Mouse (Mus musculus) neural tube, embryonic 14.5 days (tissue): ENCODE measurements around the gene Qtrt2. TPM values are rescaled to one million over a fixed set of nuclear protein-coding genes. Genes with fewer than 3 reads are reported as not detected.
A peak's percentile ranks its signal among the peaks of the same experiment; 100 is the strongest.

Experiments
- ATAC-seq: fragments of 200-750 bp; cut with Nextera tagmentation; 2 replicates; pipeline ENCODE4 v1.8.0; 2017; ENCODE audit warnings: low read depth, mild to moderate bottlenecking, moderate TSS enrichment, moderate library complexity
- H3K27ac ChIP-seq: fragments of 300-500 bp; sonication (generic); 2 replicates; pipeline ENCODE4 v1.5.1; 2014; ENCODE audit warnings: low read depth, mild to moderate bottlenecking, control low read depth, low read length, moderate library complexity, mixed read lengths
- H3K27me3 ChIP-seq: fragments of 300-500 bp; sonication (generic); 2 replicates; pipeline ENCODE4 v1.6.1; 2014; ENCODE audit warnings: low read length; ENCODE audit not compliant: control insufficient read depth, insufficient read depth
- H3K36me3 ChIP-seq: fragments of 300-500 bp; sonication (generic); 2 replicates; pipeline ENCODE4 v1.6.1; 2014; ENCODE audit warnings: low read length, mixed read lengths; ENCODE audit not compliant: control insufficient read depth, insufficient read depth
- H3K4me1 ChIP-seq: fragments of 300-500 bp; sonication (generic); 2 replicates; pipeline ENCODE4 v1.6.1; 2014; ENCODE audit warnings: low read length; ENCODE audit not compliant: control insufficient read depth, insufficient read depth
- H3K4me2 ChIP-seq: fragments of 300-500 bp; sonication (generic); 2 replicates; pipeline ENCODE4 v1.6.1; 2014; ENCODE audit warnings: mild to moderate bottlenecking, low read depth, low read length, control low read depth
- H3K4me3 ChIP-seq: fragments of 300-500 bp; sonication (generic); 2 replicates; pipeline ENCODE4 v1.5.1; 2014; ENCODE audit warnings: low read depth, low read length, control low read depth, mixed read lengths
- H3K9ac ChIP-seq: fragments of 300-500 bp; sonication (generic); replicated peaks from 2 replicates; pipeline ENCODE4 v1.6.1; 2014; ENCODE audit warnings: low read depth, mild to moderate bottlenecking, control low read depth, low read length, mixed read lengths
- H3K9me3 ChIP-seq: fragments of 300-500 bp; sonication (generic); 2 replicates; pipeline ENCODE4 v1.6.1; 2016; ENCODE audit warnings: low read length; ENCODE audit not compliant: control insufficient read depth
- WGBS: fragments of 180-500 bp; shearing (Covaris S2); extraction: QIAGEN DNeasy Blood & Tissue Kit; methylation state at CpG from one replicate; pipeline ENCODE4 v1.1.7; 2014; 5-methylcytosine and 5-hydroxymethylcytosine counted together
- polyA plus RNA-seq: library from polyadenylated mRNA; unstranded; fragments of >200 nt; fragmentation: Nextera tagmentation; extraction: Ambion mirVana; gene quantifications from 2 replicates; pipeline ENCODE4 v1.2.1, GENCODE M21; 2014

Gene Qtrt2
- polyA plus RNA-seq, 1 experiment from 2014 or later, result 24.8 TPM

GRCm38 (mm10) chr16:43908881-43909280, 17.7 kb downstream of the Qtrt2 start:
- Histone ChIP-seq H3K4me2 (no peak overlapping the region), H3K4me3 (no peak overlapping the region), H3K36me3 (no peaks in the 10 kb centered on the region), H3K4me1 (no peaks in the 10 kb centered on the region), H3K27ac (no peak overlapping the region), H3K27me3 (no peaks in the 10 kb centered on the region), H3K9ac (no peak overlapping the region), H3K9me3 (no peaks in the 10 kb centered on the region)
- WGBS, result 85% methylated on average over 2 of the region's 2 CpGs
- no peak for ATAC-seq

DNA sequence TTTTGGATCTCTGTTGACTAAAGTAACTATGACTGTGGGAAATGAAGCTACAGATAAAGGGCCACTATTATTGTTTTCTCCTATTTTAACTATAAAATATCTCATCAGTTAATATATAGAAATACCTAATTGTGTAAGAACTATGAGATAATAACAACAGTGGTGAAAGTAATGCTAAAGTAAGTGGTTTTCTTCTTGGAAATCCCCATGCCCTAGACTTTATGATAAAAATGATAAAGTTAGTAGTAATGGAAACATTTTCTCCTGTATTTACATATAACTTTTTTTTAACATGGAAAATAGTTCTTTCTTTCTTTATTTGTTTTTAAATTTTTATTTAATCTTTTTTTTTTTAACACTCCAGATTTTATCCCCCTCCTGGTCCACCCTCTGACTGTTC, 26.0 kb downstream of the Qtrt2 start:
- Histone ChIP-seq H3K4me1 (no peaks in the 10 kb centered on the region), H3K9ac (no peak overlapping the region), H3K27me3 (no peaks in the 10 kb centered on the region), H3K36me3 (no peaks in the 10 kb centered on the region), H3K9me3 (no peaks in the 10 kb centered on the region), H3K4me2 (no peak overlapping the region), H3K4me3 (no peak overlapping the region), H3K27ac (no peak overlapping the region)
- no peak for ATAC-seq

- H3K4me1 ChIP-seq, result no peaks in the 10 kb centered on the region
- H3K27ac ChIP-seq, result no peak overlapping the region
- H3K9ac ChIP-seq, result no peak overlapping the region
- no peaks in the 10 kb centered on the region for H3K27me3 ChIP-seq
- H3K4me3 ChIP-seq, result no peak overlapping the region
- H3K9me3 ChIP-seq, result no peaks in the 10 kb centered on the region
- no peak for ATAC-seq
- no peaks in the 10 kb centered on the region for H3K36me3 ChIP-seq
- H3K4me2 ChIP-seq, result no peak overlapping the region
- 94% methylated on average over 4 of the region's 4 CpGs for whole genome bisulfite sequencing
These were observed 26.5 kb downstream of the Qtrt2 start for GRCm38 (mm10) chr16:43900138-43900537.

- H3K27me3 ChIP-seq, result no peaks in the 10 kb centered on the region
- ATAC-seq, result no peak
- H3K27ac ChIP-seq, result no peak overlapping the region
- 89% methylated on average over 8 of the region's 8 CpGs for WGBS
- H3K9ac ChIP-seq, result no peak overlapping the region
- no peaks in the 10 kb centered on the region for H3K36me3 ChIP-seq
- no peak overlapping the region for H3K4me3 ChIP-seq
- no peak overlapping the region for H3K4me2 ChIP-seq
- H3K9me3 ChIP-seq, result no peaks in the 10 kb centered on the region
- no peaks in the 10 kb centered on the region for H3K4me1 ChIP-seq
These were observed 32.1 kb downstream of the Qtrt2 start for GRCm38 (mm10) chr16:43894501-43894900.

- no peak for ATAC-seq
- H3K4me3 ChIP-seq, result no peak overlapping the region
- H3K27ac ChIP-seq, result no peak overlapping the region
- 86% methylated on average over 4 of the region's 4 CpGs for WGBS
- H3K36me3 ChIP-seq, result no peaks in the 10 kb centered on the region
- H3K4me1 ChIP-seq, result peaks cover 10% of the 10 kb centered on the region
- no peak overlapping the region for H3K9ac ChIP-seq
- no peaks in the 10 kb centered on the region for H3K9me3 ChIP-seq
- H3K4me2 ChIP-seq, result peak overlapping the region; percentile 66; the same call in 1 of the 2 replicates
- no peaks in the 10 kb centered on the region for H3K27me3 ChIP-seq
These were observed 35.8 kb downstream of the Qtrt2 start for GRCm38 (mm10) chr16:43890747-43891336.

DNA sequence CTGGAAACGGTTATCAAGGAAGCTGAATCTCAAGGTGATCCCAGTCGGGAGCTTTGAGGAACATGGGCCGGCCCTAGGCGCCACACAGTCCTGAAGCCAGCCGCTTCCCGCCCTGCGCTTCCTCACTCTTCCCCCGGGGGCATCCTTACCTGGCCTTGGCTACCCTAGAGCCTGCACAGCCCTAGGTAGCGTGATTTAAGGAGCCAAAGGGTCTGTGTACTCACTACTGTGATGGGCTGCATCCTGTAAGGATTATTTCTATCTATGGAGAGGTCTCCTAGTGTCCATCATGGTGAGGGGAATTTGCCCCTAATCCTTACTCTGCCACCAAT, 36.6 kb downstream of the Qtrt2 start:
- Histone ChIP-seq H3K4me3 (peak overlapping the region; percentile 67), H3K36me3 (no peaks in the 10 kb centered on the region), H3K27ac (peak overlapping the region; percentile 74), H3K9me3 (no peaks in the 10 kb centered on the region), H3K9ac (peak overlapping the region; percentile 78), H3K4me2 (peak overlapping the region; percentile 66), H3K27me3 (no peaks in the 10 kb centered on the region), H3K4me1 (peaks cover 10% of the 10 kb centered on the region)
- WGBS, result 0% methylated on average over 9 of the region's 9 CpGs
- peak; percentile 97 for ATAC-seq

DNA sequence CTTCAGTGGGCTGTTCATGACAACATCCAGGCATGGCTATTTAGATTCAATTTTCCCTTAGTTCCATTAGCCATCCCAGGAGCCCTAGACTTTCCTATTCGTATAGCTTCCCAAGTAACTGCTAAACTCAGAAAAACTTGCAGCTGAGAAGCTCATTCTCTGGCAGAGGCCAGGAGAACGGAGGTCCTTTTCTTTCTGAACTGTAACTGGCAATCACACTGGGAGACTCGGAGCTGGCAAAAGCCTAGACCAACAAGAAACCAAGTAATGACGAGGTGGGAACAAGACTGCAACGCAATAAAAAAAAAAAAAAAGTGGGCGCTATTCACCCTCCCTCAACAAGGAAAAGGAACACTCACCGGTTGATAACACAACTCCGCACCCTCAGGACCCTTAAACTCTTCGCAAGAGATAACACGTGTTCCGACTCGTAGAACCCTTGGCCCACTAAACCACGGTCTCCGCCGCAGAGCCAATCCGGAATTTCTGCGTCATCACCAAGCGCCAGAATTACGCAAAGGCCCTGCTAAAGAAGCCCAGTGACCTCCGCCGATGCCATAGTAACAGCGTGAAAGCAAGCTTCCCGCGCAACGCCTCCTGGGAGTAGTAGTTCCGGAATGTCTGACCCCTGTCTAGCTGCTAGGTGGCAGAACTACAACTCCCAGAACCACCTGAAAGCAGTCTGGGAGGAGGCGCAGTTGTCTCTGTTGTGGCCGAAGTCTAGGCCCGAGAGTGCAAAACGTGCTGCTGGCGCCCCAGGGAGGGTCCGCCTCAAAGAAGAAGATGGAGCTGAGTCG, 37.2 kb downstream of the Qtrt2 start, which contains the start of gene Ccdc191:
Gene Ccdc191 (plus strand): TSS at position 593 of the 797 bp plus-strand sequence.
- Histone ChIP-seq H3K36me3 (no peaks in the 10 kb centered on the region), H3K9ac (peak within 1 kb of the TSS; percentile 78), H3K4me3 (peak within 1 kb of the TSS; percentile 67), H3K27ac (peak within 1 kb of the TSS; percentile 74), H3K4me2 (peak within 1 kb of the TSS; percentile 87), H3K9me3 (no peaks in the 10 kb centered on the region), H3K27me3 (no peaks in the 10 kb centered on the region), H3K4me1 (peaks cover 10% of the 10 kb centered on the region)
- ATAC-seq, result peak; percentile 100
- WGBS, result under 1% methylated on average over 33 of the region's 33 CpGs

DNA sequence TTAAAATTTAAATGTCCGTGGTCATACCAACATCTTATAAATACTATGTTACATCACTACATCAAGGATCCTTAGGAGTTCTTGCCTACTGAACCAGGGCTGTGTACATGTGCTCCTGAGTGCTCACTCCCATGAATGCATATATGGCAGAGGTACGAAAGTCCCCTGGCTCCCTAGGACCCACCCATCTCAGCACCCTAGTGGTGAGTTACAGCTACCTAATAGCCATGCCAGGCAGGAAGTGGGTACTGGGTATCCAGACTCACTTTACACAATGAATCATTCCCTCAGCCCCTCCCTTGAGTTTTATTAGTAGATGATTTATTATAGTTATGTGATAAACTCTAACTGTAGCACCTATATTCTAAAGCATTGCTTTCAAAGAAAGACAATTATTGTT, 44.3 kb downstream of the Qtrt2 start:
- Histone ChIP-seq H3K9me3 (no peaks in the 10 kb centered on the region), H3K9ac (no peak overlapping the region), H3K27me3 (no peaks in the 10 kb centered on the region), H3K27ac (no peak overlapping the region), H3K4me3 (no peak overlapping the region), H3K4me1 (no peaks in the 10 kb centered on the region), H3K36me3 (peaks cover 12% of the 10 kb centered on the region; the same call in 1 of the 2 replicates), H3K4me2 (no peak overlapping the region)
- WGBS, result 94% methylated on average over 2 of the region's 2 CpGs
- ATAC-seq, result no peak

DNA sequence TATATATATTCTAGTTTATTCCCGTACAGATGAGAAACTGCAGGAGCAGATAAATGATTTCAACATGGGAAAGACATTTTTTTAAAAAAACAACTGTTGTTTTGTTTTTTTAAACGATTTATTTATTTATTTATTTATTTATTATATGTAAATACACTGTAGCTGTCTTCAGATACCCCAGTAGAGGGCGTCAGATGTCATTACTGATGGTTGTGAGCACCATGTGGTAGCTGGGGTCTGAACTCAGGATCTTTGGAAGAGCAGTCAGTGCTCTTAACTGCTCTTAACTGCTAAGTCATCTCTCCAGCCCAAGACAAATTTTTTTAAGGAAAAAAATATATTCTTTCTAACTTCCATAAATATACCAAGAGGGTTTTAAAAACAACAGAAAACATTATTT, 45.0 kb downstream of the Qtrt2 start:
- 66% methylated on average over 3 of the region's 3 CpGs for WGBS
- Histone ChIP-seq H3K9me3 (no peaks in the 10 kb centered on the region), H3K4me3 (no peak overlapping the region), H3K4me1 (no peaks in the 10 kb centered on the region), H3K4me2 (no peak overlapping the region), H3K36me3 (peaks cover 15% of the 10 kb centered on the region; the same call in 1 of the 2 replicates), H3K9ac (no peak overlapping the region), H3K27ac (no peak overlapping the region), H3K27me3 (no peaks in the 10 kb centered on the region)
- no peak for ATAC-seq
